Mouse (Mus musculus): ENCODE data around the gene Muc4.

The Muc4 gene

DNA sequence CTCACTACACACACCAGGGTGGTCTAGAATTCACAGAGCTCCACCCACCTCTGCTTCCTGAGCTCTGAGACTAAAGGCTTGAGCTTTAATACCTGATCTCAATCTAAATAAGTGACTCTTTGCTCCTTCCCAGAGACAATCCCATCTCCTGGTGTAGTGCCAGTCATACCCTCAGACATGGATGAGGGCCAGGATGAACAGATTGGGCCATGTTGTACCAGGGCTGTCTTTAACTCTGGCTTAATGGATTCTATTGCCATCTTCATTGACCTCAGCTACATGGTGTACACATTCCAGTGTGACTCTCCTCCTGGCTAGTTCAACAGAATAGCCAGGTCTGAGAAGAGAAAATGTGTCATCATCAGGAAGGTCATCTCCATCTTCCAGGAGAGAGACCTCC, 9.2 kb upstream of the Muc4 start:
- DNase-seq (ENCODE audit: low spot score in 2 of 2), result no peak

DNA sequence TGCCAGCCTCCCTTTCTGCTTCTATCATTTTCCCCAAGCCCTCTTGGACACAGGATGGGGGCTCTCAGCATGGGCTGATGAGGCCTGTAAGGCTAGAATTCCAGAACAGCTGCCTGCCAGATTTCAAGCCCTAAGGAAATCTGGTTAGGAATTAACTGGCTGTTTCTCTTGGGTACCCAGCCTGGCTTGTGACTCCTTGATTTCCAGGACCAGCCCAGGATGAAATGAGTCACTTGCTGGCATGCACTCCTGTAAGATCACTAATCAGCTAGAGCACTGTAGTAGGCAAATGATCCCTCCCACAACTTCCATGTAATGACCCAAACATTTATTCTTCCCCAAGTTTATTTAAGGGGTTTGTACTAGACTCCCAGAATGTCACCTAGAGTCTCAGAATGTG, 7.4 kb upstream of the Muc4 start:
- DNase-seq (ENCODE audit: low spot score in 2 of 2), result no peak

DNA sequence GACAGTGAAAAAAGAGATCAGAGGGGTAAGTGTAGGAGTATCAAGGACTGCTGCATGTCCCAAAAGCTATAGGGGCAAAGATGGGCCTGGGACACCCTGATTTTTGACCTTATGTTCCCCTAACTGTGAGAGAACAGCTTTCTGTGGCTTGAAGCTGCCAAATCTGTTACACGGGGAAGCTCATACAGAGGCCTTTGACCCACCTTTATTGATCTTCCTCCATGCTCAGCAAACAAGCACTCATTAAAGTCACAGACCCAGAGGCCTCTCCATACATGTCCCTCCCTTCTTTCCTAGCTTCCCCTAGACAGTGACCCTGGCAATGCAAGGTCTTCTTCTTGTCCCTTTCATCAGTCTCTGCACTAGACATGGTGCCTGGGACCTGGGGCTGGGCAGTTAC, 7.0 kb upstream of the Muc4 start:
- no peak for DNase-seq (ENCODE audit: low spot score in 2 of 2)

DNA sequence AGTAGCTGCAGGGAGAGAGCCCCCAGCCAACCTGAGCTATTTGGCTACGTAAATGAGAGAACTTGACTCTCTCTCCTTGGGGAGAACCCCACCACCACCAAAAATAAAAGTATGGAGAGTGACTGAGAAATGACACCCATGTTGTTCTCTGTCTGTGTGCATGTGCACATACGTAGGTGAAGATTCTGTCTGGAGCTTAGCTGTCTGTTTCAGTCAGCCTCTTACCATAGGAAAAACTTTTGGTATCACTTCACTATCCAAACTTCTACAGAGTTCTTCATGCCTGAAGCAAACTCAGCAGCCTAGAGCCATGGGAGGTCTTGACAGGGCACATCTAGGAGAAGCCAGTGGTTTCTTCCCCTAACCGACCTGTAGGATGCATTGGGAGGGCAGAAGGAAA, 2.5 kb upstream of the Muc4 start:
- DNase-seq (ENCODE audit: low spot score in 2 of 2), result no peak

DNA sequence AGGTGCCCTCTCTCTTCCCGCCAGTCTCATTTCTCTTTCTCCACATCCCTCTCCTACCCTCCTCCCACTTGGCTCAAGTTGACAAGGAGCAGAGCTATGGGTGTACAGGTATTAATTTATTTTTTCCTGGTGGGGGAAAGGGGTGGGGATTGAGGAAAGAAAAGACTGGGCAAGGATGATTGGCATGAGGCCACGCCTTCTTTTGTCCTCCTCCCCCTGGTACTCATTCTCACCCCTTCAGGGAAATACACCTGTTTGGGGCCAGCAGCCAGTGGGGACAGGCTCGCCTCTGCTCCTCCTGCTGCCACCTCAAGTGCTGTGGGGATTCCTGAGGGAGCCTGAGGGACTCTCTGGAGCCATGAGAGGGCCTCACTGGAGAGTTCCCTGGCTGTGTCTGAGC, 336 bp downstream of the Muc4 start:
- no peak for DNase-seq (ENCODE audit: low spot score in 2 of 2)

DNA sequence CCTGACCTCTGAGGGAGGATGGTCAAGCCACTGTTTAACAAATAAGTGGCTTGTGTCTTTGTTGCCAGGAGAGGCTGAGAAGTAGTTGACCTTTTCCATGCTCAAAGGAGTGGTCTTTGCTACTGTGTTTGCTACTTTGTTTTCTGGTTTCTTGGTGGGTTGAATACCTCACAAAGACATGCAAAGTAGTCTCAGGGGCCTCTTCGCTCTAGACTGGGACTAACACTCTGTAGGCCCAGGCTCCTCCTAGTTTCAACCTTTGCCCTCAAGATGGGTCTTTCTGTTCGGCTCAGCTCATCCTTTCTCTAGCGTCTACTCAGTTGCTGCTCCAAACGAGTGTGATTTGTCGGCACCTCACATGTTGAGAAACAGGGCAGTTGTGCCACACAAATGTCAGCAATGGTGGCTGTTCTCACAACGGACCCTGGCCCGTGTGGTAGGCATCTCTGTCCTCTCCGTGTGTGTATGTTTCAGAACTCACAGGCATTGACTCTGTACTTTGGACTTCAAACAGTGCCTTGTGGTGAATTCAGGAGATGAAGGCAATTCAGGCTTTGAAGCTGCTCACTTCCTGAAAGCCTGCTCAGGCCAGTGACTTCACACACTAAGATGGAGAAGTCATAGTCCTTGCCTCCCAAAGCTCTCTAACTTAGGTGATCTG, 4.4 kb downstream of the Muc4 start:
- no peak for DNase-seq (ENCODE audit: low spot score in 2 of 2)

DNA sequence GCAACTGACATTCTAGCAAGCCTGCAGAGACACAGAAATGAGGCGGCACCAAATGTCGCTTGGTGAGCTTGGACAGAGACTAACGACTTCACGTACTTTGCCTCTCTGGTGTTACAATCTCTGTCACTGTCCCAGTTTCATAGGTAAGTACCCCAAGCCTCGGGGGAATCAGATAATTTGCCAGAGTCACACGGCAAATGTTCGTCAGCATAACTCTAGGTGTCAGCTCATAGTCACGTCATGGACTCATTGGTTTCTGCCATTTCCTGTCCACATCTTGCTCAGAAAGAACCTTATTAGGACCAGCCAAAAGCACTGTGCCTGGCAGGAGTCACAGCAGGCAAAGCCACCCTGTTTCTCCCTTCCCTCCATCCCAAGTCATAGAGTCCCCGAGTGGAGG, 5.7 kb downstream of the Muc4 start:
- no peak for DNase-seq (ENCODE audit: low spot score in 2 of 2)

DNA sequence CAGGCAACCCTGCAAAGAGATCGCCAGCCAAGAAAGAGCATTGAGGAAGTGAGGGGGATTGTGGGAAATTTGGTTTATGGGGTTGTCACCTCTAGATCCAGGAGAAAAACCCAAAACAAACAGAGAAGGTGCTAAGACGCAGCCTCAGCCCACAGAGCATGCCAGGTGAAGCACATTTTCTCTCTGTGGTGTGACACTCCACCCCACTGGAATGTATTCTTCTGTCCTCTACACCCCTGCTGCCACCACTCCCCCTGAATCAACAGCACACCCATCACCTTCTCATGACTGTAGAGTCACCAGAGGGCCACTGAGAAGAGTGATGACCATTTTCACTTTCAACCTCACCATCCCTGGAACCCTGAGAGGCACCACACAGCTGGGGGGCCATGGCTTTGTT, 7.0 kb downstream of the Muc4 start:
- DNase-seq (ENCODE audit: low spot score in 2 of 2), result no peak

DNA sequence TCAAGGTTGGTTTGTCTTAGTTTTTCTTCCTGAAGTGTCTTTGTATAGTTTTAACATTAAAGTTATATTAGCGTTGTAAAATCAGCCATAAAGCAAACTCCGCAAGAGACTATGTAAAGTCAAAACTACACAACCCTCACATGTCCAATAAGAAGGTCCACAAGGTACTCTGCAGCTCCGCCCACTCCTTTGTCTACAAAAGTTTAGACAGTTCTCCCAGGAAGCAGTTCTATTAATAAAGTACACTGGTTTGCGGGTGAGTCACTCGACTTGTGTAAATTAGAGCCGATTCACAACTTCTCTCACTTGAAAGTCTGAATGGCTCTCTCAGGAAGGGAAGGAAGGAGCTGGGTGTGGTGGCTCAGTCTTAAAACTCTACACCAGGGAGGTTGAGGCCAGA, 10.2 kb downstream of the Muc4 start:
- no peak for DNase-seq (ENCODE audit: low spot score in 2 of 2)

DNA sequence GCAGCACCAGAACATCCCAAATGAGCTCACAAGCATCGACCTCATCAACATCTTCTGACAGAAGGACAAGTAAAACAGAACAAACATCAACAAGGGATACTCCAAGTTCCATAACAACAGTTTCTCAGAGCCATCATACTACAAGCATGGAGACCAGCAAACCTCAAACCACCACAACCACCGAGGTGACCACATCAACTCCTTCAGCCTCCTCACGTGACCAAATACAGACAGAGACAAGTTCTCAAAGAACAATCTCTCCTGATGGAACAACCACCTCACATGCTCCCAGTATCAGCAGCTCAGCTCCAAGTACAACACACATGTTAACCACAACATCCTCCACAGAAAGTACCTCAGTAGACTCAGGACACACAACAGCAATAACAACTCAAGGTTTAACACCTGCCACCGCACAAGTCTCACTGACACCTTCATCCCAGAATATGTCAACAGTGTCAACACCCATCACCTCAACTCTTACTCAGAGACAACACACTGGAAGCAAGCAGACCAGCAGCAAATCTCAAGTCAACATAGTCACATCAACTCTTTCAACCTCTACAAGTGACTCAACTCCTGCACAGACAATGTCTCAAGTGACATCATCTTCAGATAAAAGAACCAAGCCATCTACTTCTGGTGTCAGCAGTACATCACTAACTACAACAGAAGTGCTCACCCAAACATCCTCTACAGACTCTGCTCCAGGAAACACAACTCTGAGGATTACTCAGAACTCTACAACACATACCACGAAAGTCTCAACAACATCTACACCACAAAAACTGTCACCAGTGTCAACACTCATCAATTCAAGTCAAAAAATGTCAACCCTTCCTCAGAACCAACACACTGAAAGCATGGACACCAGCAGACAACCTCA, 14.8 kb downstream of the Muc4 start:
- no peak for DNase-seq (ENCODE audit: low spot score in 2 of 2)

DNA sequence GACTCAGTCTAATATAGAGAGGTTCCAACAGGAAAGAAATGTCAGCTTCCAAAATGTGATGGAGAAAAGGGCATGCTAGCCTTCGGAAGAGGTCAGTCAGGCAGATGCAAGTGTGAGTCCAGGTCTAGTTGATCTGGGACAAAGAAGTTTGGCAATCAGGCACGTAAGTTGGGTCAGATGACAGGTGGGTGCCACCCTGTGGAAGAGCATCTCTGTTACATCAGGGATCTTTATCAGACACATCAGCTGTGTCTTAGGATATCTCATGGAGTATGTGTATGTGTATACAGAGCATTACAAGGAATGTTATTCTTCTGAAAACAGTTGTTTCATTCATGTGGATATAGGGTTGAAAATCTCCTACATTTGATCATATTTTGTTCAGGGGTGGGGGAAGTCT, 28.9 kb downstream of the Muc4 start:
- DNase-seq (ENCODE audit: low spot score in 2 of 2), result no peak

DNA sequence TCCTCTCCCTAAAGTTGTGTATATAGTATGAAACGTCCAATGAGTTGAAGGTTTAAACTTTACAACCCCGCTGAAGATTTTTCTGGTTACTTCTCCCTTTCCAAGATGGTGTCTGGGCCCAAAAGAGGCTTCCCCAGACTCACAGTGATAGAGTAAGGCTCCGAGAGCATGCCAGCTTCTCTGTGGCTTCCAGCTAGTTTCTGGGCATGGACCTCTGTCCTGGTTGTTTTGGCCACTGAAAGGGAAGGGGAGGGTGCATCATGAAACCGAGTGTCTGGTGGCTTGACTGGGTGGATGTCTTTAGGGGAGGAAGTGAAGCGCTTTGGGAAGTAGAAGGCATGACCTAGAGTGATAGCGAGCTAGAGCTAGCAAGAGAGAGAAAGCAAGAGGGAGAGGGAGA, 29.3 kb downstream of the Muc4 start:
- no peak for DNase-seq (ENCODE audit: low spot score in 2 of 2)

DNA sequence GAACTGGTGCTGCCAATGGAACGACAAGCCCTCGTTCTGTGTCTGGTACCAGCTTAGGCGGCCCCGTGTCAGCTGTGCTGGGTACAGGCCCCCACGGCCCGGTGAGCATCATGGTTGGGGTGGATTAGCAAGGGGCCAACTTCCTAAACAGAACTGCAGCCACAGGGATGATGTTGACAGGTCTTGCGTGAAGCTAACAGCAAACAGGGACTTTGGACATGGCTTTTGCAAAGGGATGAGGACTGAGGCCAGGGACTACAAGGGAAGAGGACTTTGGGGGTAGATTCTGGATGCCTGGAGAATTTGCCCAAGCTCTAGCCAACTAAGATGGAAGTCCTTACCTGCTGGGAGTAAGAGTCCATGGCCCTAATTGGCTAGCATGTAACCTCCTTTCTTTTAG, 31.2 kb downstream of the Muc4 start:
- DNase-seq (ENCODE audit: low spot score in 2 of 2), result no peak

DNA sequence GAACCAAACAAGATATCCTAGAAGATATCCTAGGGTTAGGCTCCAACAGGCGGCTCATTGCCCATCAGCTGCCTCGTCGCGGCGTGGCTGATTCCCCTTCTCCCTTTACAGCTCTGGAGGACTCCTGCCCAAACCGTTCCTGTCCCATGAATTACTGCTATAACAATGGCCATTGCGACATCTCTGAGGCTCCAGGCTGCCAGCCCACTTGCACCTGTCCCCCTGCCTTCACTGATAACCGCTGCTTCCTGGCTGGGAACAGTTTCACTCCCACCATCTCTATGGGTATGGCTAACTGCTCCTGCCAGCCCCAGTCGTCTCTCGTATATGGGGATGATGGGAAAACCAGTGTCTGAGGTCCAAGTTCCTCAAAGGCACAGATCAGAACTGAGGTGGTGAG, 41.0 kb downstream of the Muc4 start:
- no peak for DNase-seq (ENCODE audit: low spot score in 2 of 2)

DNA sequence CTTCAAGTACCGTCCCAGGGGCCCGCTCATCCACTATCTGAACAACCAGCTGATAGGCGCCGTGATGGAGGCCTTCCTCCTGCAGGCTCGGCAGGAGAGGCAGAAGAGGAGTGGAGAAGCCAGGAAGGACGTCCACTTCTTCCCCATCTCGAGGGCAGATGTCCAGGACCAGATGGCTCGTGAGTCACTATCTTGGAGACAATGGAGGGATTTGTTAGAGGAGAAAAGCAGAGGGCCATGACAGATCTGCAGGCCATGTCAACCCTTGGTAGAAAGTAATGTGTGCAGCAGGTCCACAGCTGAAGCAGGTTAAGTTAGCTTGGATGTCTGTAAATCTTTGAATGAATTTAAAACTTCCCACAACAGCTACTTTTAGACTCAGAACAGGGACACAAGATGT, 43.3 kb downstream of the Muc4 start:
- DNase-seq (ENCODE audit: low spot score in 2 of 2), result no peak

DNA sequence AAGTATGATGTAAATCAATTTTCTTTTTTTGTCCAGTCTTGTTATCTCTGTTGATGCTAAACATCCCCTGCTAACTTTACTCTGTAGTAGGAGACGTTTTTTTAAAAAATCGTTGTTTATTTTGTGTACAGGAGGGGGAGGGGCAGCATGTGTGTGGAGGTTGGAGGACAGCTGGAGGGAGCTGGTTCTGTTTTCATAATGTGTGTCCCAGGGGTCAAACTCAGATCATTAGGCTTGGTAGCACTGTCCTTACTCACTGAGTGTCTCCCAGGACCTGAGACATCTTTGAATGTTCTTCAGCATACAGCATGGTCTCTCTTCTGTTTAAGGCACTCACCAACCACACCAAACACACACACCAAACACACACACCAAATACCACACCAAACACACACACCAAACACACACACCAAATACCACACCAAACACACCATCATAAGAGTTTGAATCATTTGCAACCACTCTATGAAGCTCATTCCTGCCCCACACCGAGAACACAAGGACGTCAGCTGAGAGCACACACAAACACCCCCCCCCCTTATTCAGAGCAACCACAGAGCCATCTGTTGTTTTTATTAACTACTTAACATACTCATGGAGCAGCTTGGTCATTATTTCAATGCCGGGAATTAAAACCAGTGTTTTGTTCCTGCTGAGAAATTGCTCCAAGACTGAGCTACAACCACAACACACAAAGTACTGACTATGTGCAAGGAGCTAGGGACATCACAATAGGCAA, 47.8 kb downstream of the Muc4 start:
- DNase-seq (ENCODE audit: low spot score in 2 of 2), result no peak

DNA sequence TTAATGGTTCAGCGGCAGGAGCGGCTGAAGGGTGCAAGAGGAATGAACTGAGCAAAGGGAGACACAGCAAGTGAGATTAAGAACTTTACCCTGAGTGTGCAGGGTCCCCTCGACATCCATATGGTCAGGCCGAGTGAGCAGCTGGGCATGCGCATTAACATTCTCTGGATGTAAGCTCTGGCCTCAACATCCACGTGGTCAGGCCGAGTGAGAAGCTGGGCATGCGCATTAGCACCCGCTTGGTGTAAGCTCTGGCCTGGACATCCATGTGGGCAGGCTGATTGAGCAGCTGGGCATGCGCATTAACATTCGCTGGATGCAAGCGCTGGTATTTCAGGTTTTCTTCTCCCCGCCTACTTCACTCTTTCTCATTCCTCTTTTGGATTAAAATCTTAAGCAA, 49.2 kb downstream of the Muc4 start:
- no peak for DNase-seq (ENCODE audit: low spot score in 2 of 2)

DNA sequence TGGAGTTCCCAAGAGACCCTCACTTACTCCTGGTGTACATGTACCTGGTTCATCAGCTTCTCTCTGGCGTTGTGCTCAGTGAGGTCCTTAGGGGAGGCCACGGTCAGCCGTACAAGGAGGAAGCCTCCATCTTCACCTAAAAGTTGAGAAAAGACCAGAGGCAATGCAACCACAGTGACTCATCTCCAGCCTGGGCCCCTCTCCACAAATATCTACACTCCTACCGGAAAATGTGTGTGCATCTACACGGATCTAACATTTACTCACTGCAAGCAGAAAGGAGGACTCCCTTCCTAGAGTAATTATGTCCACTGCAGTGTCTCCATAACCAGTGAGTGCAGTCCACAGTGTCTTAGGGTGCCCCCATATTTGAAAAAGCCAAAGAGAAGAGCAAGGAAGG, 54.4 kb downstream of the Muc4 start:
- DNase-seq (ENCODE audit: low spot score in 2 of 2), result no peak

DNA sequence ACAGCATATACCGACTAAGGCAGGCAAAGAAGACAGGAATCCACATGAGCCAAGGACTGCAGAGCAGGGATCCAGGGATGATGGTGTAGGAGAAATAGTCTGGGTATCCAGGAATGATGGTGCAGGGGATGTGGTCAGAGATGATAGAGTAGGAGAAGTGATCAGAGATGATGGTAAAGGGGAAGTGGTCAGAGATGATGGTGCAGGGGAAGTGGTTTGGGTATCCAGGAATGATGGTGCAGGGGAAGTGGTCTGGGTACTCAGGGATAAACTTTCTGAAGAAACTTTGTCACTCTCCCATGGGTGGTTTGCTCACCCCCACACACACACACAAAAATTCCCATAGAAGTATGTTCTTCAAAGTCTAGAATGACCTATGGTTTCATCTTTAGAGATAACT, 59.5 kb downstream of the Muc4 start:
- no peak for DNase-seq (ENCODE audit: low spot score in 2 of 2)

DNA sequence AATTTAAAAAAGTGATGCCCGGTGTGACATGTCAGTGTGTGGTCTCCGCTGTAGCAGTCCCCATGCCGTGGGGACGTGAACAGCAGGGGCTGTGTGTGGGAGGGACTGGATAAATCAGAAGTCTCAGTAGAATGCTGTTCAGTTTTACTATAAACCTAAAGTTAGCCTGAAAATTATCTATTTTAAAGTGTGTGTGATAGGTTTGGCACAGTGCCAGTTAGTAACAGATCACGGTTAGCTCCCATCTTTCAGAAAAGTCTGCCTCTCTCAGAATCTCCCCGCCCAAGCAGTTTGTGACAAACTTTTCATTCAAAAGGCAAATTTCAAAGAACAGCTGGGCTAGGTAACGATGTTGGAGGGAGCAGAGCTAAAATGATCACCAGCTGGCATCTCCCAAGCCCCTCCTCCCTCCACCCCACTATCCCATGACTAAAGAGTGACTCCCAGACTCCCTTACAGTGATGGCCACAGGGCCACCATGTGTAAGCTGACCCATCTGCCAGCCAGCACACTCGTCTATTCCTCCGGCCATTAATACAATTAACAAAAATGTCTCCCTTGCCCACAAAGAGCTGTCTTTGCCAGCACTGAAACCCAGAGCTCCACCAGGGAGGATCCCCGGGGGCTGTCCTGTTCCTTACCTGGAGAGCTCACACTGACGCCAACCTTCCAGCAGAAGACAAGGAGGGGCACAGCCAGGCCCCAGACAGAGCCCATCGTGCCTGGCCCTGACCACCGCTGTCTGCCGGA, 61.2 kb downstream of the Muc4 start:
- DNase-seq (ENCODE audit: low spot score in 2 of 2), result no peak

DNA sequence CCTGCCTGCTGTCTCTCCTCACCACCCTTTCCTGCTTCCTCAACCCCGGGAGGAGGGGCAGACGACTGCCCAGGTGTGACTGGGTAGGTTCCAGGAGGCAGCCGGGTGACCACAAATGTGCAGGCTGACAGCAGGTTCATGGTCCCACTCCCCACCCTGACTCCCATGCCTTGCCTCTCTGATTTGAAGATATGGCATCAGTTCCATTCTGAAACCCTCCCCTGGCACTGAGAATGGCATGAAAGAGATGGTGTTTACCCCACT, 61.7 kb downstream of the Muc4 start, which contains the start of gene Muc20:
Gene Muc20 (minus strand): TSS at position 10 of the 264 bp plus-strand sequence.
- no peak for DNase-seq (ENCODE audit: low spot score in 2 of 2)

DNA sequence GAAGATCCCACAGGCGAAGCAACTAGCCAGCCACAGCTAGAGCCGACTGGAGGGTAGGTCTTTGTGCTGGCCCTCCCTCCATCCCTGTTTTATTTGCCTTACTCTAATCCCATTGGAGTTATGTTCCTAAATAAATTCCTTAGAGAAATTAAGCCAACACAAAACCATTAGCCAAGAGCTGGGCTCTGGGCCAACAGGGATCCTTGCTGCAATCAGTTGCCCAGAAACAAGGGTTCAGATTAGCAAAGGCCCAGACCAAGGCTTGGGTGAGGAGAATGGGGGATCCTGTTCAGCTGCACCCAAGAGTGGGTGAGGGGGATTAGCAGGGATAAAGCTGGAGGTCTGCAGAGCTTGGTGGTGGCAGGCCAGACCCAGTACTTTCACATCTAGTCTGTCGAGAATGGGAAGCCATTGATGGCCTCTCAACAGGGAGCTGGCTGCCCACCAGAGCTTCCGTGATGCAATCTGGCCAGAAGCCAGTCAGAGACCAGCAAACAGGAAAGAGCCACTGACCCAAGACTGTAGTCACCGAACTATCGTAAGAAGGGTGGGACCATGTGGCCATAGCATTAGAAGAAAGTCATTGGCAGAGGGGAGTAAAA, 67.7 kb downstream of the Muc4 start:
- DNase-seq (ENCODE audit: low spot score in 2 of 2), result no peak

Measured in thymus, postnatal 10 days (tissue).